Mouse (Mus musculus) midbrain, embryonic 12.5 days (tissue): Measurements from ENCODE around the gene Gm48551. TPM values are rescaled to one million over a fixed set of nuclear protein-coding genes. Genes with fewer than 3 reads are reported as not detected.

Source experiments
- ATAC-seq: fragments of 200-750 bp; cut with Nextera tagmentation; 2 replicates; pipeline ENCODE4 v1.8.0; 2017; ENCODE audit warnings: low read depth, moderate TSS enrichment, moderate library complexity; ENCODE audit not compliant: low FRiP score
- H3K27ac ChIP-seq: fragments of 300-500 bp; sonication (generic); replicated peaks from 2 replicates; pipeline ENCODE4 v1.5.1; 2016; ENCODE audit warnings: mild to moderate bottlenecking
- H3K27me3 ChIP-seq: fragments of 300-500 bp; sonication (generic); 2 replicates; pipeline ENCODE4 v1.6.1; 2016; ENCODE audit warnings: mild to moderate bottlenecking
- H3K36me3 ChIP-seq: fragments of 300-500 bp; sonication (generic); 2 replicates; pipeline ENCODE4 v1.6.1; 2016
- H3K4me1 ChIP-seq: fragments of 300-500 bp; sonication (generic); 2 replicates; pipeline ENCODE4 v1.6.1; 2016
- H3K4me2 ChIP-seq: fragments of 300-500 bp; sonication (generic); replicated peaks from 2 replicates; pipeline ENCODE4 v1.6.1; 2016; ENCODE audit warnings: mild to moderate bottlenecking, moderate library complexity
- H3K4me3 ChIP-seq: fragments of 300-500 bp; sonication (generic); 2 replicates; pipeline ENCODE4 v1.5.1; 2016; ENCODE audit warnings: mild to moderate bottlenecking
- H3K9ac ChIP-seq: fragments of 300-500 bp; sonication (generic); replicated peaks from 2 replicates; pipeline ENCODE4 v1.6.1; 2016; ENCODE audit warnings: mild to moderate bottlenecking, moderate library complexity
- H3K9me3 ChIP-seq: fragments of 300-500 bp; sonication (generic); 2 replicates; pipeline ENCODE4 v1.6.1; 2016; ENCODE audit warnings: mild to moderate bottlenecking
- WGBS: fragments of 180-500 bp; shearing (Covaris S2); methylation state at CpG from one replicate; pipeline ENCODE4 v1.1.7; 2016; 5-methylcytosine and 5-hydroxymethylcytosine counted together
- polyA plus RNA-seq: library from polyadenylated mRNA; unstranded; fragments of >200 nt; fragmentation: Nextera tagmentation; extraction: Ambion mirVana; gene quantifications from 2 replicates; pipeline ENCODE4 v1.2.1, GENCODE M21; 2016

Gm48551 gene
- polyA plus RNA-seq, 1 experiment from 2014 or later: 4.2 TPM

- Histone ChIP-seq H3K27me3 (peaks cover 51% of the 10 kb centered on the region), H3K4me2 (no peak overlapping the region)
Measured at GRCm38 (mm10) chr10:81408871-81409291, 24.6 kb downstream of the Gm48551 start.

GRCm38 (mm10) chr10:81409330-81409729 lies 25.1 kb downstream of the Gm48551 start:
- Histone ChIP-seq H3K9me3 (no peaks in the 10 kb centered on the region), H3K27ac (peak overlapping the region; percentile 39), H3K36me3 (0 out of 2 replicates have a peak, but pooled peaks cover 3% of the 10 kb centered on the region), H3K9ac (no peak overlapping the region), H3K4me1 (peaks cover 69% of the 10 kb centered on the region), H3K4me2 (no peak overlapping the region), H3K4me3 (0 out of 2 replicates have a peak overlapping the region, but pooled peaks have one; percentile 3), H3K27me3 (peaks cover 47% of the 10 kb centered on the region)
- 11% methylated on average over 8 of the region's 8 CpGs for WGBS
- no peak for ATAC-seq

More at GRCm38 (mm10) chr10:81408871-81409291, 24.6 kb downstream of the Gm48551 start:
- no peak for ATAC-seq
- Histone ChIP-seq H3K36me3 (0 out of 2 replicates have a peak, but pooled peaks cover 3% of the 10 kb centered on the region), H3K9ac (no peak overlapping the region), H3K4me3 (no peak overlapping the region), H3K9me3 (no peaks in the 10 kb centered on the region), H3K27ac (0 out of 2 replicates have a peak overlapping the region, but pooled peaks have one; percentile 3), H3K4me1 (peaks cover 64% of the 10 kb centered on the region)
- WGBS: 18% methylated on average over 9 of the region's 9 CpGs

GRCm38 (mm10) chr10:81410350-81410749 lies 26.1 kb downstream of the Gm48551 start:
- Histone ChIP-seq H3K27me3 (peaks cover 36% of the 10 kb centered on the region), H3K9me3 (no peaks in the 10 kb centered on the region), H3K9ac (no peak overlapping the region), H3K36me3 (no peaks in the 10 kb centered on the region), H3K4me2 (no peak overlapping the region), H3K27ac (no peak overlapping the region), H3K4me3 (no peak overlapping the region), H3K4me1 (peaks cover 79% of the 10 kb centered on the region)
- WGBS: 60% methylated on average over 4 of the region's 4 CpGs
- no peak for ATAC-seq

- Histone ChIP-seq H3K9ac (0 out of 2 replicates have a peak overlapping the region, but pooled peaks have one; percentile 1), H3K4me1 (peaks cover 85% of the 10 kb centered on the region), H3K9me3 (no peaks in the 10 kb centered on the region), H3K27ac (peak overlapping the region; percentile 54), H3K4me2 (no peak overlapping the region), H3K27me3 (peaks cover 30% of the 10 kb centered on the region), H3K36me3 (no peaks in the 10 kb centered on the region), H3K4me3 (no peak overlapping the region)
- ATAC-seq: no peak
- 83% methylated on average over 9 of the region's 9 CpGs for WGBS
Measured at GRCm38 (mm10) chr10:81410981-81411380, 26.7 kb downstream of the Gm48551 start.

- H3K9ac ChIP-seq: 0 out of 2 replicates have a peak overlapping the region, but pooled peaks have one; percentile 1
- peaks cover 87% of the 10 kb centered on the region for H3K4me1 ChIP-seq
- H3K4me2 ChIP-seq: no peak overlapping the region
- peak overlapping the region; percentile 54 for H3K27ac ChIP-seq
- H3K27me3 ChIP-seq: peaks cover 23% of the 10 kb centered on the region
- H3K4me3 ChIP-seq: no peak overlapping the region
- WGBS: 74% methylated on average over 18 of the region's 18 CpGs
- no peaks in the 10 kb centered on the region for H3K36me3 ChIP-seq
- no peaks in the 10 kb centered on the region for H3K9me3 ChIP-seq
- ATAC-seq: no peak
Measured at GRCm38 (mm10) chr10:81411471-81412400, 27.5 kb downstream of the Gm48551 start.

- peaks cover 21% of the 10 kb centered on the region for H3K27me3 ChIP-seq
- ATAC-seq: no peak
Measured at GRCm38 (mm10) chr10:81412586-81413309, 28.5 kb downstream of the Gm48551 start.

GRCm38 (mm10) chr10:81413310-81414261 lies 29.3 kb downstream of the Gm48551 start:
- Histone ChIP-seq H3K27ac (peak overlapping the region; percentile 25; the same call in 1 of the 2 replicates), H3K4me2 (peak overlapping the region; percentile 36), H3K4me1 (peaks cover 87% of the 10 kb centered on the region), H3K9ac (no peak overlapping the region; the same call in 1 of the 2 replicates), H3K27me3 (peaks cover 18% of the 10 kb centered on the region), H3K36me3 (no peaks in the 10 kb centered on the region), H3K9me3 (no peaks in the 10 kb centered on the region), H3K4me3 (peak overlapping the region; percentile 12; the same call in 1 of the 2 replicates)
- WGBS: 29% methylated on average over 26 of the region's 26 CpGs
- ATAC-seq: no peak

More at GRCm38 (mm10) chr10:81412586-81413309, 28.5 kb downstream of the Gm48551 start:
- H3K36me3 ChIP-seq: no peaks in the 10 kb centered on the region
- H3K9ac ChIP-seq: no peak overlapping the region
- H3K4me1 ChIP-seq: peaks cover 87% of the 10 kb centered on the region
- no peak overlapping the region for H3K4me3 ChIP-seq
- H3K27ac ChIP-seq: peak overlapping the region; percentile 54; the same call in 1 of the 2 replicates
- H3K9me3 ChIP-seq: no peaks in the 10 kb centered on the region
- WGBS: 77% methylated on average over 16 of the region's 16 CpGs
- no peak overlapping the region for H3K4me2 ChIP-seq

GRCm38 (mm10) chr10:81414682-81415081 lies 30.4 kb downstream of the Gm48551 start:
- Histone ChIP-seq H3K4me2 (no peak overlapping the region), H3K4me3 (no peak overlapping the region), H3K27me3 (peaks cover 18% of the 10 kb centered on the region), H3K9me3 (no peaks in the 10 kb centered on the region), H3K4me1 (peaks cover 80% of the 10 kb centered on the region), H3K36me3 (no peaks in the 10 kb centered on the region), H3K9ac (no peak overlapping the region), H3K27ac (0 out of 2 replicates have a peak overlapping the region, but pooled peaks have one; percentile 25)
- ATAC-seq: no peak

GRCm38 (mm10) chr10:81415146-81415545 lies 30.9 kb downstream of the Gm48551 start:
- H3K27ac ChIP-seq: no peak overlapping the region
- peaks cover 21% of the 10 kb centered on the region for H3K27me3 ChIP-seq
- H3K4me3 ChIP-seq: no peak overlapping the region
- no peak for ATAC-seq
- H3K4me2 ChIP-seq: no peak overlapping the region
- no peaks in the 10 kb centered on the region for H3K9me3 ChIP-seq
- H3K4me1 ChIP-seq: peaks cover 76% of the 10 kb centered on the region
- no peak overlapping the region for H3K9ac ChIP-seq
- H3K36me3 ChIP-seq: 0 out of 2 replicates have a peak, but pooled peaks cover 4% of the 10 kb centered on the region
- WGBS: 82% methylated on average over 5 of the region's 5 CpGs

GRCm38 (mm10) chr10:81415549-81416310 lies 31.5 kb downstream of the Gm48551 start:
- peaks cover 76% of the 10 kb centered on the region for H3K4me1 ChIP-seq
- H3K9ac ChIP-seq: no peak overlapping the region
- ATAC-seq: no peak
- H3K27me3 ChIP-seq: peaks cover 27% of the 10 kb centered on the region
- no peak overlapping the region for H3K27ac ChIP-seq
- no peak overlapping the region for H3K4me2 ChIP-seq
- WGBS: 67% methylated on average over 17 of the region's 17 CpGs
- no peaks in the 10 kb centered on the region for H3K9me3 ChIP-seq
- H3K36me3 ChIP-seq: 0 out of 2 replicates have a peak, but pooled peaks cover 5% of the 10 kb centered on the region
- no peak overlapping the region for H3K4me3 ChIP-seq
